Mouse (Mus musculus) liver (tissue): ENCODE data around the gene Tepp.

Source experiments
- DNase-seq: peaks from one replicate; pipeline ENCODE4 v3.0.0-alpha.2; 2020; ENCODE audit warnings: mixed read lengths

The Tepp gene

GRCm38 (mm10) chr8:95331720-95332436 lies 21.5 kb downstream of the Tepp start, which contains the start of the genes Zfp319 and Usb1:
TSS of gene Zfp319 (minus strand) at chr8:95331950.
TSS of gene Usb1 (plus strand) at chr8:95332284.
- DNase-seq: peak; percentile 95

DNA sequence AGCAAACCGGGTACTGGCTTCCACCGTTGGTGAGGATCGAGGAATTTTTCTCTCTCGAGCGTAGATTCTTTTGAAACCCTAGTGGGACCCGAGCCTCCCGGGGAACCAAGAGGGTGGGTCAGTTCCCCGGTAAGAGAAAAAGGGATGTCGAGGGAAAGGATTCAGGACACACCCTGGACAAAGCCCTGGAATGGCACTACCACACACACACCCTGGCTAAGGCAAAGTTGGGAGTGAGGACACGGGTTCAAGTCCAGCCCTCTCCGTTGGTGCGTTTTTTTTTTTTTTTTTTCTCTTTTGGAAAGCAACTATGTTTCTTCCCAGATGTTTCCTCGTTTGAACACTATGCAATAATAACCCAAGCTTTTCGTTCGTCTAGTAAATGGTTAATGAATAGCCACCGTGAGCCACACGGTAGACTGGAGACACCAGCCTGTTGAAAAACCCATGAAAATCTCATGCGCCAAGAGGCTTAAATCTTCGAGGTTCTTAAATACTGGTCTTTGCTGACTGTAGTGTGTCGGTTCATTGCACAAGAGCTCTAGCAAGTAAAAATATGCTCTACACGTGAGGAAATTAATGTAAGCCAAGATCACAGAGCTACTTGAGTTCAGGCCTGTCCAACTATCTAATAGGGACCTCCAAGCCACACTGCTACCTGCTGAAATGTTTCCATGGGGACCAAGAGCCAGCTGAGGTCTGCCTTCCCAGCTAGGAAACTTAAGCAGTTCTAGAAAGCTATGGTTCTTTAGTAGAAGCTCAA lies 22.3 kb downstream of the Tepp start:
- DNase-seq: no peak

DNA sequence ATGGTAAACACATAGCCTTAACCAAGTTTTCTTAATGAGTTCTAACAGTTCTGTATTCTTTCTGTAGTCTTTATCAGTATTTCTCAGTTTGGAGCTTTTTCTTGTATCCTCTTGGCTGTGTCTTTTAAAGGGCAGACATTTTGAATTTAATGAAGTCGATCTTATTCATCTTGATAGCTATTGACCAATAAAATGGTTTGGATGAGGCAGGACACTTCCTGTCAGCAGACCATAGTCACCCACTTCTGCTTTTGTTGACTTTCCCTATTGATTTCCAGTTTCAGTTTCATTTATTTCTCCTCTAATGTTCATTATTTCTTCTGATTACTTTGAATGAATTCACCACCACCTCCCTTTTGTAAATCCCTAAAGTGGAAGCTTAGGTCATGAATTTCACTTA lies 25.3 kb downstream of the Tepp start:
- no peak for DNase-seq

DNA sequence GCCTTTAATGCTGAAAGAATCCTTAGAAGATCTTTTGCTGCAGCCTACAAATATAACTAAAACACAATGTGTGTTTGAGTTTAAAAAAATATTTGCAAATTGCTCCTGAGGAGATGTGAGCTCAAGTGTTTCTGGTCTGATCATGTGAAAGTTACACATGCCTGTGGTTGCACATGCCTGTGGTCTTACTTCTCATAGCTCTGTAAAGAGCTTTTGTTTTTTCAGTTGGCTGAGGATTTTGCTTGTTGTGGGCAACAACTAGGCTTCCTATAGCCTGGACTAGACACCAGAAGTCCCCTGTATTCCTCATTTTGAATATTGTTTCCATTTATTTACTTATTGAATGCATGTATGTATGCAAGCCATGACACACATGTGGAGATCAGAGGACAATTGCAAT lies 26.0 kb downstream of the Tepp start:
- no peak for DNase-seq

DNA sequence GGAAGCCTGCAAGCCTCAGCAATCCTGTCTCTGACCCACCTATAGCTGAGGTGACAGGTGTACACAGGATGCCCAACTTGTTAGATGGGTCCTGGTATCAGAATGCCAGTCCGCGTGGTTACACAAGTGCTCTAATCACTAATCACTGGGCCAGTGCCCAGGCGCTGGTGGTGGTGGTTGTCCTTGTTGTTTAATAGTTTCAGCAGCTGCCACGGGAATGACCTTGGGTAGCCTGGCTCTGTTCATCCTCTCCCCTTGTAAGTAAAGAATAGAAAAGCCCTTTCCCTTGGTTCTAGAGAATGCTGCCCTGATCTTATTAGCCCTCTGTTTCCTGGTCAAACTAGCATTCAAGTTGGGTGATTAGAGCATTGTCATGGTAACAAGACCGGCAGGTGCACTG lies 31.4 kb downstream of the Tepp start:
- DNase-seq: no peak

DNA sequence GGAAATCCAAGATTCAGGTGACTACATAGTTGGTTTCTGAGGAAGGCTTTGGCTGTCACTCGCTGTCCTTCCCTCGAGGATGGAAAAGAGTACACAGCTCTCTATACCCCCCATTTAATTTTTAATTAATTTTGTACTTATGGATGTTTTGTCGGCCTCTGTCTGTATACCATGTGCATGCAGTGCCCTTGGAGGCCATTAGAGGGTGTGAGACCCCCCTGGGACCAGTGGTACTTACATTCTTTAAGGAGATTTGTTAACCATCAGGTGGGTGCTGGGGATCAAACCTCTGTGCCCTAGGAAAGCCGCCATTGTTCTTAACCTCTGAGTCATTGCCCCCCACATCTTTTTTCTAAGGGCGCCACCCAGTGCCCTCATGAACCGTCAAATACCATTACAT lies 34.3 kb downstream of the Tepp start:
- DNase-seq: no peak

GRCm38 (mm10) chr8:95346643-95347545 lies 36.5 kb downstream of the Tepp start:
- DNase-seq: peak; percentile 63

- no peak for DNase-seq
These were observed 38.0 kb downstream of the Tepp start for GRCm38 (mm10) chr8:95348356-95348755.

- DNase-seq: no peak
These were observed 38.7 kb downstream of the Tepp start for GRCm38 (mm10) chr8:95348811-95349630.

DNA sequence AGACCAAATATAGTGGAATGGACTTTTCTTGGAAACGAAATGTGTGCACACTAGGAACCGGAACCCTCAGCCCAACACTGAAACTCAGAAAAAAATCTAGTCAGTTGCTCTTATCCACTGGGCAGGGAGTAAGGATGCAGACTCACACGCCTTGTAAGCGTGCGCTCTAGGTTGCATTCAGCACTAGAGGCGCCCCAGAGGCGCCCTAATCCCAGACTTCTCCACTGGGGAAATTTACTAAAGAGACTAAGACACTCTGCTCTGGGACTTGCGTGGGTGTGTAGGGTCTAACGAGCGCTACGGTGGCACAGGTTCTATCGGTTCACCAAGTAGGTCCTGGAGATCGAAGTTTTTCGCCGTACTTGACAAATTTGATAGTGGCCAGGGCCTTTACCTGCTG lies 41.1 kb downstream of the Tepp start:
- no peak for DNase-seq

GRCm38 (mm10) chr8:95352151-95352870 lies 41.9 kb downstream of the Tepp start, which contains the start of gene Mmp15:
TSS of gene Mmp15 (plus strand) at chr8:95352268.
- peak; percentile 57 for DNase-seq

GRCm38 (mm10) chr8:95352871-95353866 lies 42.8 kb downstream of the Tepp start:
- DNase-seq: no peak

DNA sequence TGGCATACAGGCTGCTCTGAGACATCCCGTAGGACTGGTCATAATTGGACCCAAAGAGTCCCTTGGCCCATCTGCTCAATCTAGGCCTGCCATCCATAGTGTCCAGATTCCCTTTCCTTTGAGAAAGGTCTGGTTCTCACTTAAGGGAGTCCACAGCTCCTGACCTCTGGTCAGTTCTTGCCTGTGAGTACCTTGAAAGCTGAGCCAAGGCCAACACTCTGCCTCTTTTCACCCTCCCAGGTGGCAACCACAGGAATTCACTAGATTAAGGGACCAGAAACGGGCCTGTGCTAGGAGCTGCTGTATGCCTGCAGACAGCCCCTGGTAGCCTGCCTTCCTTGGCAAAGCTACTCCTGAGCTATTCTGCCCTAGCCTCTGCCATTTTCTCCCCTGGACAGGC lies 44.2 kb downstream of the Tepp start:
- no peak for DNase-seq

DNA sequence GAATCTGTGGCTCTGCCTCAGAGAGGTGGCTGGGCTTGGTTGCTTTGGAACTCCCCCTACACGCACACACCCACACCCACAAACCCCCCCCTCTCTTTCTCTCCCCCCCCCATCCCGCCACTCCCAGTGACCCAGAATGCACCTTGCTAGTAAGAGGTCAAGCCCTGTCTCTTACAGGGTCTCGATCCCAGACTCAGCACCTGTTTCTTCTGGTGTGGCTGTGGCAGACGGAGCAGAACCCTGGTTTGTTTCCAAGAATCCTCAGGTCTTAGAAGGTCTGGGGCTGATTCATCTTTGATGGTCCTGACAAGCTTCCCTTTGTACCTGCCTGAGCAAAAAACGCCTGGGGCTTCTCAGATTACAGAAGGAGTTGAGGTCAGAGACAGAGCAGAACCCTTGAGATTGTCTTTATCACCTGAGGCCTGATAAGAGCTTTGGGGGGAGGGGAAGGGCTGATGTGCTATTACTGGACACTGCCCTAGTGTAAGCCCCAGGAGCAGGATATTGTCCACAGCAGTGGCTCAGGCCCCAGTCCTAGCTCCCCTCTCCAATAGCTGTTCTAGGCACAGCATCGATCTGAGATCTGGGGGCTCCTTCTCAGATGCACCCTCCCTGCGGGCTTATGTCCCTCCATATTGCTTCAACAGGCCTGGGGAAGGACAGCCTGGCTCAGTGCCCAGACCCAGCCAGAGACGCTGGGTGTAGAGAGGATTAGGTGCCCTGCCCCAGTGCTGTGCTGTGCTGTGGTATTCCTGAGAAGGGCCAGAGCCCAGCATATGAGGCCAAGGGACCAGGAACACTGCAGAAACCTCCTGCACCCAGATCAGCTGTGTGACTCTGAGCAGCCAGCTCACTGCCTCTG lies 48.4 kb downstream of the Tepp start:
- DNase-seq: no peak

DNA sequence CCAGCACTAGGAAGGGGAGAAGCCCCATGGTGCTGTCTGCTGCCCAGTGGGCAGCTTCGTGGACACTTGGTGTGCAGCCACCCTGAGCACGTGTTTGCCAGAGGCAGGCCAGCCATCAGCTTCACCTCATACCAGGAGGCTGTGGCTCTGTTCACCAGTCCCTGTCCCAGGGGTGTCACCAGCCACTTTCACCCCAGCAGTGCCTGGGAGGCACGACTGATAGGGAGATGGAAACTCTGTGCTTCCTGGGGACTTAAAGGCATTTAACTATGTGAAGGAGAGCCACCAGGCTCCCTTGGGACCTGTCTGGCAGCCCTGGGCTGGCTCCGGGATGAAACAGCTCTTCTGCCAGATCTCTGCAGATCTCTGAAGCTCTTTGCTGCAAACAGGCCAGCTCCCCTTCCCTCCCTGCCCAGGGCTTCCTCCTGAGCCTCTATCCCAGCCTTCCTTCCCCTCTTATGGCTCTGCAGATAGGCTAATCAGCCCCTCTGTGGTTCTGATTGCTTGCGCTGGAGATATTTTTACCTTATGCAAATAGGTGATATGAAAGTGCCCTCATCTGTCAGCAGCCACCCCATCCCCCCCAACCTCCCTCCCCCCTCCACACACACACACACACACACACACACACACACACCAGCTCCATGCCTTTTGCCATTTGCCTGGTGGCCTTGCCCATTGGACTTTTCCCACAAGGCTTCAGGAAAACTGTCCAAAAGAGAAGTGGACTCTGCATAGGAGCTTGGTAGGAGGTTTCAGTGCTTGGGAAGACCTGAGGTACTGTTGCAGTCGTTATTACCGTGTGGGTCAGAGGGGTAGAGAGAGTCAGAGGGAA lies 50.0 kb downstream of the Tepp start:
- peak; percentile 52 for DNase-seq

- DNase-seq: no peak
These were observed 50.6 kb downstream of the Tepp start for GRCm38 (mm10) chr8:95361016-95361341.

DNA sequence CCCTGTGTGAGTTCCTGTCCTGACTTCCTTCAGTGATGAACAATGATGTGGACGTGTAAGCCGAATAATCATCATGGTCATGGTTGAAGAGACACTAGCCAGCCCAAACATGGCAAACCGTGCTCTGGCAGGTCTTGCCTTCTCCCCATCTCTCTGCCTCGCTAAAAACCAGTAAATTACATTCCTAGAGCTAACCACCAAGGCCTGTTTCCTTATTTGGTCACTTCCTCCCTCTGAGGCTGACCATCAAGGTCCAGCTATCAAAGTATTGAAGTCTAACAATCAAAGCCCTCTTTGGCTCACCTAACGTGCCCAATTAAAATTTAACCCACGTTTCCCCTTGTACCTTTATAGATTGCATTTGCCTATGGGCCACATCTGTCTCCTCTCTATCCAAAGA lies 51.9 kb downstream of the Tepp start:
- no peak for DNase-seq

GRCm38 (mm10) chr8:95363849-95364248 lies 53.5 kb downstream of the Tepp start:
- DNase-seq: no peak
